Comparison of ENCODE assay signal across 27 mouse cellular contexts in the genomic region with DNA sequence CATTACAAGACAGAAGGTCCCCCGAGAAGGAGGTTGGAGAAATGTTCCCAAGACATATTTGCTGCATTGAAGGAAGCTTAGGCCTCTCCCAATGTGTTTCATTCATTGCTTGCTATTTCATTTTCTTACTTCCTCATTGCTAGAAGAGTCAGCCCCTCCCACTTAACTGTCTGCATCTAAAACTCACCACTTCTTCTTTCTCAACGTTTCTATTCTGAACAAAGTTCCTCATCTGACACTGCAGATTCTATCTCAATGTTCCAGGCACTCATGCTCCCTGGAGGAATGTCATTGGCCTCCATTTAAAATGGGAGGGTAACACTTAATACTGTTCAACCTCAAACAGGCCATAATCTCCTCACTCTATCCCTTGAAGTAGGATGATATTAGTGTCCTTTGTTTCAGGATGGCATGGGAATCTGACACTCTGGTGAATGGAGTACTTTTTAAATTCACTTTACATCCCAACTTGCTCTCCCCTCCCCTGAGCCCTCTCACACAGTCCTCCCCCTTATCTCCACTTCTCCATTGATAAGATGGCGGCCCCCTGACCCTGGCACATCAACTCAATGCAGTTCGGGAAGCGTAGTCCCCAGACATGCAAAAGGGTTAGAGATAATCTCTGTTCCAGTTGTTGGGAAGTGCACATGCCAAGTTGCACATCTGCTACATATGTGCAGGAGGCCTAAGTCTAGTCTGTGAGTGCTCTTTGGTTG. TPM values are rescaled to one million over a fixed set of nuclear protein-coding genes. Genes with fewer than 3 reads are reported as not detected.
DNase-seq lines count a peak whose midpoint lies in the region; ATAC-seq and TF ChIP-seq lines count a peak whose summit lies in the region.
"Had no signal": no experiment of that assay in that cellular context is flagged by ENCODE, and none has a peak within 500 bp of the region (broad histone marks: within the 10 kb centered on the region; RNA-seq: fewer than 3 reads in every experiment).

No protein-coding gene starts in this region.

- ATAC-seq in kidney, embryonic 15.5 days (replicated peaks; ENCODE audit: low FRiP score), result no peak
- ATAC-seq in hematopoietic stem cell, adult 5-6 weeks (replicated peaks in 1 of 2; ENCODE audit: insufficient read depth in 1 of 2, low FRiP score in 2 of 2, low TSS enrichment in 1 of 2, low read depth in 1 of 2, poor library complexity in 2 of 2, severe bottlenecking in 2 of 2), result peak; percentile 95 to 99
- no peak for ATAC-seq in neural tube, embryonic 15.5 days (ENCODE audit: low FRiP score)
- ATAC-seq: inflammation-experienced regulatory T-cells, adult 6 months had no signal

- no peak overlapping the region for H3K4me3 ChIP-seq in kidney, adult 2 months (ENCODE audit: insufficient read depth, low read depth, low read length)
- no peak overlapping the region for H3K4me3 ChIP-seq in kidney, embryonic 15.5 days (replicated peaks)
- H3K4me3 ChIP-seq in neural tube, embryonic 15.5 days (replicated peaks), result no peak overlapping the region
- H3K4me3 ChIP-seq: forebrain, embryonic 12.5 days; heart, embryonic 12.5 days; liver, embryonic 13.5 days; megakaryocyte, embryonic 14.5 days; neural tube, embryonic 13.5 days had no signal

- no peak for TF ChIP-seq POLR2A in kidney, adult 2 months (IDR thresholded peaks at IDR 0.05; ENCODE audit: low read depth, low read length)

- H3K36me3 ChIP-seq in kidney, adult 2 months (ENCODE audit: control insufficient read depth, insufficient read depth, low read length), result no peaks in the 10 kb centered on the region
- no peaks in the 10 kb centered on the region for H3K36me3 ChIP-seq in kidney, embryonic 15.5 days
- H3K36me3 ChIP-seq in neural tube, embryonic 15.5 days, result no peaks in the 10 kb centered on the region
- H3K36me3 ChIP-seq: forebrain, embryonic 12.5 days; heart, embryonic 12.5 days; liver, embryonic 13.5 days; neural tube, embryonic 13.5 days had no signal

- H3K9me3 ChIP-seq in kidney, embryonic 15.5 days (replicated peaks), result no peaks in the 10 kb centered on the region
- H3K9me3 ChIP-seq in neural tube, embryonic 15.5 days (replicated peaks), result no peaks in the 10 kb centered on the region
- H3K9me3 ChIP-seq: forebrain, embryonic 12.5 days; heart, embryonic 12.5 days; liver, embryonic 13.5 days; megakaryocyte, embryonic 14.5 days; neural tube, embryonic 13.5 days had no signal

- WGBS in kidney, adult 2 months, result 71% methylated on average over 5 of the region's 5 CpGs
- WGBS in kidney, embryonic 15.5 days, result 74% methylated on average over 5 of the region's 5 CpGs
- 84% methylated on average over 5 of the region's 5 CpGs for WGBS in neural tube, embryonic 15.5 days

- no peaks in the 10 kb centered on the region for H3K4me1 ChIP-seq in kidney, adult 2 months (ENCODE audit: control insufficient read depth, insufficient read depth, low read length)
- no peaks in the 10 kb centered on the region for H3K4me1 ChIP-seq in kidney, embryonic 15.5 days
- H3K4me1 ChIP-seq in neural tube, embryonic 15.5 days, result no peaks in the 10 kb centered on the region
- H3K4me1 ChIP-seq: forebrain, embryonic 12.5 days; heart, embryonic 12.5 days; liver, embryonic 13.5 days; megakaryocyte, embryonic 14.5 days; neural tube, embryonic 13.5 days had no signal

- DNase-seq in kidney, adult 2 months, result peak; percentile 7
- peak; percentile 39 to 69 for DNase-seq in spleen, postnatal 36 days (ENCODE audit: low spot score in 2 of 2)
- no peak for DNase-seq in spleen, adult 12 weeks (ENCODE audit: low spot score)
- DNase-seq in ovary, adult 18-20 months (ENCODE audit: low spot score), result no peak
- DNase-seq in adrenal gland, postnatal 25 days, result no peak
- DNase-seq: adrenal gland, postnatal 36 days; cerebellum, adult 11-12 months; gastrocnemius, postnatal 25 days; heart, postnatal 4 days; liver, embryonic 13.5 days; spleen, adult 18-20 months; thymus, postnatal 14 days had no signal

- TF ChIP-seq CTCF in kidney, adult 2 months (conservative IDR thresholded peaks at IDR 0.05; ENCODE audit: insufficient read depth, insufficient read length, low read depth, low read length), result no peak

- H3K4me2 ChIP-seq in kidney, embryonic 15.5 days, result no peak overlapping the region
- no peak overlapping the region for H3K4me2 ChIP-seq in neural tube, embryonic 15.5 days
- H3K4me2 ChIP-seq: forebrain, embryonic 12.5 days; heart, embryonic 12.5 days; liver, embryonic 13.5 days; neural tube, embryonic 13.5 days had no signal

- H3K27ac ChIP-seq in kidney, adult 2 months (ENCODE audit: insufficient read depth, low read depth, low read length), result no peak overlapping the region
- no peak overlapping the region for H3K27ac ChIP-seq in kidney, embryonic 15.5 days
- H3K27ac ChIP-seq in neural tube, embryonic 15.5 days (replicated peaks), result no peak overlapping the region
- H3K27ac ChIP-seq: forebrain, embryonic 12.5 days; neural tube, embryonic 13.5 days; stomach, postnatal 0 days had no signal

- no peaks in the 10 kb centered on the region for H3K27me3 ChIP-seq in kidney, adult 2 months (replicated peaks; ENCODE audit: control insufficient read depth, insufficient read depth, low read length)
- H3K27me3 ChIP-seq in kidney, embryonic 15.5 days, result no peaks in the 10 kb centered on the region
- no peaks in the 10 kb centered on the region for H3K27me3 ChIP-seq in neural tube, embryonic 15.5 days (replicated peaks)
- H3K27me3 ChIP-seq: forebrain, embryonic 12.5 days; heart, embryonic 12.5 days; liver, embryonic 13.5 days; megakaryocyte, embryonic 14.5 days; neural tube, embryonic 13.5 days had no signal

- H3K9ac ChIP-seq in kidney, embryonic 15.5 days, result no peak overlapping the region
- no peak overlapping the region for H3K9ac ChIP-seq in neural tube, embryonic 15.5 days (replicated peaks)
- H3K9ac ChIP-seq: forebrain, embryonic 12.5 days; heart, embryonic 12.5 days; liver, embryonic 13.5 days; neural tube, embryonic 13.5 days had no signal

RNA-seq across cellular contexts. Expression of gene Csf2ra, which starts 16.6 kb away (rescaled TPM):
- 63.7 and 70.5 TPM in 2 replicates for polyA plus RNA-seq in kidney, adult 2 months (2012; rRNA removed)
- polyA plus RNA-seq in kidney, embryonic 15.5 days (2015; fragmentation: Nextera tagmentation; extraction: Ambion mirVana), result 35.0 and 46.5 TPM in 2 replicates
- total RNA-seq in hematopoietic stem cell, adult 5-6 weeks (2017), result 19.8 and 28.6 TPM in 2 replicates
- 83.0 and 85.3 TPM in 2 replicates for polyA plus RNA-seq in neural tube, embryonic 15.5 days (2015; fragmentation: Nextera tagmentation; extraction: Ambion mirVana)
- total RNA-seq in adrenal gland, postnatal 25 days (2021), result 21.3 and 31.7 TPM in 2 replicates

RNA-seq across cellular contexts. Expression of gene Gm21060, which starts 52.0 kb away (rescaled TPM):
- not detected in 2 replicates for polyA plus RNA-seq in kidney, adult 2 months (2012; rRNA removed)
- polyA plus RNA-seq in kidney, embryonic 15.5 days (2015; fragmentation: Nextera tagmentation; extraction: Ambion mirVana), result not detected in 2 replicates
- total RNA-seq in hematopoietic stem cell, adult 5-6 weeks (2017), result not detected in 2 replicates
- not detected in 2 replicates for polyA plus RNA-seq in neural tube, embryonic 15.5 days (2015; fragmentation: Nextera tagmentation; extraction: Ambion mirVana)
- not detected in 2 replicates for total RNA-seq in adrenal gland, postnatal 25 days (2021)
- total RNA-seq: adrenal gland, postnatal 36 days; ES-E14; gastrocnemius, postnatal 25 days; heart, postnatal 4 days; layer of hippocampus, adult 8-10 months; left cerebral cortex, postnatal 14 days had no signal
- polyA plus RNA-seq: C2C12; cortical plate, adult 2 months; forebrain, embryonic 12.5 days; heart, embryonic 12.5 days; inflammation-experienced regulatory T-cells, adult 6 months; kidney, embryonic 16.5 days; liver, embryonic 13.5 days; neural tube, embryonic 13.5 days; stomach, postnatal 0 days had no signal

Comparison
In these comparisons a context has a peak if more than half of its experiments do, and no peak if none do; other contexts are left out.
1. DNase-seq: peak in kidney, adult 2 months (single experiment) and spleen, postnatal 36 days (2 of 2); none in spleen, adult 12 weeks (single experiment), ovary, adult 18-20 months (single experiment) and adrenal gland, postnatal 25 days (single experiment).
2. ATAC-seq: peak in hematopoietic stem cell, adult 5-6 weeks (2 of 2); none in kidney, embryonic 15.5 days (single experiment) and neural tube, embryonic 15.5 days (single experiment).